Mouse (Mus musculus) bone marrow macrophage, adult 2 months (primary cell): Measurements from ENCODE around the gene Pacsin1. TPM values are rescaled to one million over a fixed set of nuclear protein-coding genes. Genes with fewer than 3 reads are reported as not detected.

Experiments used
- H3K27ac ChIP-seq: 2 replicates; pipeline ENCODE4 v1.5.1; 2012; ENCODE audit warnings: low read depth, low read length; ENCODE audit not compliant: insufficient read depth
- H3K4me1 ChIP-seq: 2 replicates; pipeline ENCODE4 v1.6.1; 2012; ENCODE audit warnings: low read length; ENCODE audit not compliant: control insufficient read depth, insufficient read depth
- H3K4me3 ChIP-seq: 2 replicates; pipeline ENCODE4 v1.5.1; 2012; ENCODE audit warnings: mild to moderate bottlenecking, low read length, moderate library complexity; ENCODE audit not compliant: insufficient read depth
- CTCF ChIP-seq: IDR thresholded peaks from 2 replicates; pipeline ENCODE4 v1.5.1; 2012; ENCODE audit warnings: low read depth, mild to moderate bottlenecking, low read length, moderate library complexity
- POLR2A ChIP-seq: IDR thresholded peaks from 2 replicates; pipeline ENCODE4 v1.6.1; 2012; ENCODE audit warnings: mild to moderate bottlenecking, low read depth, low read length, borderline replicate concordance
- polyA plus RNA-seq: library from polyadenylated mRNA; stranded (reverse); fragments of >200 nt; gene quantifications from 2 replicates; pipeline ENCODE4 v1.2.4, GENCODE M21; 2012; ENCODE audit not compliant: missing spikeins, insufficient read depth, insufficient read length

The Pacsin1 gene
- polyA plus RNA-seq, 1 experiment = not detected

GRCm38 (mm10) chr17:27721125-27721664, 65.9 kb downstream of the Pacsin1 start:
- Histone ChIP-seq H3K4me3 (no peak overlapping the region), H3K4me1 (no peaks in the 10 kb centered on the region), H3K27ac (no peak overlapping the region)
- TF ChIP-seq CTCF (no peak), POLR2A (no peak)

GRCm38 (mm10) chr17:27724327-27724726, 69.0 kb downstream of the Pacsin1 start:
- Histone ChIP-seq H3K27ac (no peak overlapping the region), H3K4me1 (no peaks in the 10 kb centered on the region), H3K4me3 (no peak overlapping the region)
- TF ChIP-seq POLR2A = no peak
- TF ChIP-seq CTCF = no peak

GRCm38 (mm10) chr17:27725011-27725410, 69.7 kb downstream of the Pacsin1 start:
- Histone ChIP-seq H3K4me1 (no peaks in the 10 kb centered on the region), H3K4me3 (no peak overlapping the region), H3K27ac (no peak overlapping the region)
- TF ChIP-seq CTCF (no peak), POLR2A (no peak)

- Histone ChIP-seq H3K27ac (no peak overlapping the region), H3K4me1 (no peaks in the 10 kb centered on the region), H3K4me3 (no peak overlapping the region)
- TF ChIP-seq CTCF (no peak), POLR2A (no peak)
These were observed 70.1 kb downstream of the Pacsin1 start for GRCm38 (mm10) chr17:27725412-27725811.

GRCm38 (mm10) chr17:27726527-27726926, 71.2 kb downstream of the Pacsin1 start:
- TF ChIP-seq POLR2A (no peak), CTCF (no peak)
- H3K4me3 ChIP-seq = no peak overlapping the region
- H3K27ac ChIP-seq = no peak overlapping the region
- no peaks in the 10 kb centered on the region for H3K4me1 ChIP-seq

GRCm38 (mm10) chr17:27728770-27729169, 73.5 kb downstream of the Pacsin1 start, which contains the start of gene Spdef:
Spdef (minus strand) TSS chr17:27728955.
- no peak for TF ChIP-seq POLR2A
- no peak for TF ChIP-seq CTCF
- Histone ChIP-seq H3K4me1 (no peaks in the 10 kb centered on the region), H3K27ac (no peak within 1 kb of the TSS), H3K4me3 (no peak within 1 kb of the TSS)

- Histone ChIP-seq H3K4me1 (no peaks in the 10 kb centered on the region), H3K4me3 (no peak overlapping the region), H3K27ac (no peak overlapping the region)
- no peak for TF ChIP-seq POLR2A
- no peak for TF ChIP-seq CTCF
These were observed 76.8 kb downstream of the Pacsin1 start for GRCm38 (mm10) chr17:27732152-27732551.

GRCm38 (mm10) chr17:27732694-27733093, 77.4 kb downstream of the Pacsin1 start:
- Histone ChIP-seq H3K4me3 (no peak overlapping the region), H3K4me1 (no peaks in the 10 kb centered on the region), H3K27ac (no peak overlapping the region)
- no peak for TF ChIP-seq POLR2A
- TF ChIP-seq CTCF = no peak

GRCm38 (mm10) chr17:27734344-27735073, 79.2 kb downstream of the Pacsin1 start:
- Histone ChIP-seq H3K4me3 (no peak overlapping the region), H3K27ac (no peak overlapping the region), H3K4me1 (no peaks in the 10 kb centered on the region)
- TF ChIP-seq POLR2A = no peak
- TF ChIP-seq CTCF = no peak

- TF ChIP-seq POLR2A (no peak), CTCF (no peak)
- Histone ChIP-seq H3K4me3 (no peak overlapping the region), H3K27ac (no peak overlapping the region), H3K4me1 (peaks cover 2% of the 10 kb centered on the region)
These were observed 85.7 kb downstream of the Pacsin1 start for GRCm38 (mm10) chr17:27740961-27741360.
